Mouse (Mus musculus): ENCODE data around the gene Syngr2.
A peak's percentile ranks its signal among the peaks of the same experiment; 100 is the strongest.
"Not testable (repeated sequence)": the region's sequence is repeated elsewhere in the genome, so short reads cannot be mapped to it uniquely, and the experiment has no call there.

Gene Syngr2

DNA sequence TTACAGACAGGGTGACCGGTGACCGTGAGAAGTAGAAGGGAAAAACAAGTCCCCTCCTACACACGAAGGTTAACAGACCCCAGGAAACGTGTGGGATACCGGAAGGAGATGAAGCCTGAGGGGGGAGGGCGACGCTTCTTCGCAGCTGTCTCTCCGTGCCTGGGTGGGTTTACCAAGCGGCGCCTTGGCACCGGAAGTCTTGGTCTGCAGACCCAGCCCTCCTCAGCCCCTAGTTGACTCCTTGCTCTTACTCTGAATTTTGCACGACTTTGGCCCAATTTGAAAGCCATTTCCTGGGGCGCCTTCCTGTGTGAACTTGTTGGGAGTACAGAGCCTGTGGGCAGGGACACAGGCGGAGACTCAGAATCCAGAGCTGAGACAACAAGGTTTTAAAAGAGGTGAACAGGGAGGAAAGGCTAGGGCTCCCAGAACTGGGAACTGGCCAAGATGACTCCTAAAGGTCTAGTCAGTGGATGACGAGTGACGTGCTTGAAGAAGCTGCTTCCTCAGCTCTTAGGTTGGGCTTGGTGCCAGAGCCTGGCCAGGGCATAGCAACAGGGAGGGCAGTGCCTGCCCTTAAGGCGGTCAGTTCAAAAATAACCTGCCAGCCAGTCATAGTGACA is 28.2 kb upstream of the Syngr2 start:
- DNase-seq (ENCODE audit: low read depth): no peak

DNA sequence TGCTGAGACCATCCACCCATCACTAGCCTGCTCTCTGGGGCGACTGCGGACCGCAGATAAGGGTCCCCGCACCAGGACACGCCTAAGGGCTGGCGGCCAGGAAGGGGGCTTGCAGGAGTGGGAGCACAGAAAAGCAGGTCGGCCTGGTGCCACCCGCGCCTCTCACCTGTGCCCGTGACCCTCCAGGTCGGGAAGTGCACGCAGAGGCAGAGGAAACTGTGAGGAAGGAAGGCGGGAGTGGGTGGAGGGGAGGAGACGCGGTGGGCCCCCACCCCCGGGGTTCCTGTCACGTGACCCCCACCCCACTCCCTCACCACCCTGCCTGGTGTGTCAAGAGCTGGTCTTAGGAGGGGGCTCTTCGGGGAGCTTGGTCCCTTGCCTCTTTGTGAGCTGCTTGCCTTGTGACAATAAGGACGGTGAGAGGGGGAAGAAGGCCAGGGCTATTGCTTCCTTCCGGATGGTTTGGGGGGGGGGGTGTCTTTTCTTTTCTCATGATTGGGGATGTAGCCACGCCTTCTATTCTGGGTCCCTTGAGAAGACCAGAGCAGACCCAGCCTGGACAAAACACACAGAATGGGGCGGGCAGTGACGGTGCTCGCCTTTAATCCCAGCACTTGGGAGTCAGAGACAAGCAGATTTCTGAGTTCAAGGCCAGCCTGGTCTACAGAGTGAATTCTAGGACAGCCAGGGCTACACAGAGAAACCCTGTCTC is 27.3 kb upstream of the Syngr2 start, which contains the start of the genes Tmc8 and Tmc6:
Gene Tmc8, plus strand, starts transcription at position 84 of the 712 bp plus-strand sequence.
Gene Tmc6, minus strand, starts transcription at position 206 of the 712 bp plus-strand sequence.
- DNase-seq (ENCODE audit: low read depth): peak; percentile 88

DNA sequence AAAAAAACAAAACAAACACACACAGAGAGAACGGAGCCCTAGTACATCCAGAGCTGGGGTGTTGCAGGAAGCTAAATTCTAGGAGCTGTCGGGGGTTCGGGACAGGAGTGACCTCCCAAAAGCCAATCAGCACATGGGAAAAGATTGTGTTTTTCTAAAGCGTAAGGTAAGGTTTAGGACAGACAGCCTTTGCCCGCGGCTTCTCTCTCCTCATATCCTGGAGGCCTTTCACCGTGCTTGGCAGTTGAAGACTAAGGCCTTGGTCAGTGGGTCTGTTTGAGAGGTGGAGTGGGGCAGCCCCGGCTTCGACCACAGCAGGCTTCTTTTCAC is 26.8 kb upstream of the Syngr2 start:
- DNase-seq (ENCODE audit: low read depth): no peak

- DNase-seq (ENCODE audit: low read depth): peak; percentile 79
These were observed 26.4 kb upstream of the Syngr2 start for GRCm38 (mm10) chr11:117783089-117783488.

- no peak for DNase-seq (ENCODE audit: low read depth)
These were observed 25.7 kb upstream of the Syngr2 start for GRCm38 (mm10) chr11:117783683-117784309.

DNA sequence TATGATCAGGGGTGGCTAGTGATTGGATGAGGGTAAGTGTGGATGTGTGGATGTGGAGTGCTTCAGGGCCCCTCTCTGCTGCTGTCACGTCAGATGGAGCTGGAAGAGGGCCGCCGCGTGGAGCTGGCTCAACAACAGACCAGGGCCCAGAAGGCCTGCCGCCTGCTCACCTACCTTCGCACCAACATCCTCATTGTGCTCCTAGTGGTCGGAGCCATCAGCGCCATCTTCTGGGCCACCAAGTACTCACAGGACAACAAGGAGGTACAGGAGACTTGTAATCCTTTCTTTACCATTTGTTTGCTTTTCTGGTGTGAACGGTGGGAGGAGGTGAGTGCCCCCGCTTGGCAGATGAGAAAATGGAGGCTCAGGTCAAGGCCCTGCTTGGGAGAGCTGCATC is 23.2 kb upstream of the Syngr2 start:
- DNase-seq (ENCODE audit: low read depth): peak; percentile 81

GRCm38 (mm10) chr11:117788481-117788880 is 21.0 kb upstream of the Syngr2 start:
- not testable (repeated sequence) for DNase-seq (ENCODE audit: low read depth)

GRCm38 (mm10) chr11:117790286-117790685 is 19.2 kb upstream of the Syngr2 start:
- peak; percentile 77 for DNase-seq (ENCODE audit: low read depth)

DNA sequence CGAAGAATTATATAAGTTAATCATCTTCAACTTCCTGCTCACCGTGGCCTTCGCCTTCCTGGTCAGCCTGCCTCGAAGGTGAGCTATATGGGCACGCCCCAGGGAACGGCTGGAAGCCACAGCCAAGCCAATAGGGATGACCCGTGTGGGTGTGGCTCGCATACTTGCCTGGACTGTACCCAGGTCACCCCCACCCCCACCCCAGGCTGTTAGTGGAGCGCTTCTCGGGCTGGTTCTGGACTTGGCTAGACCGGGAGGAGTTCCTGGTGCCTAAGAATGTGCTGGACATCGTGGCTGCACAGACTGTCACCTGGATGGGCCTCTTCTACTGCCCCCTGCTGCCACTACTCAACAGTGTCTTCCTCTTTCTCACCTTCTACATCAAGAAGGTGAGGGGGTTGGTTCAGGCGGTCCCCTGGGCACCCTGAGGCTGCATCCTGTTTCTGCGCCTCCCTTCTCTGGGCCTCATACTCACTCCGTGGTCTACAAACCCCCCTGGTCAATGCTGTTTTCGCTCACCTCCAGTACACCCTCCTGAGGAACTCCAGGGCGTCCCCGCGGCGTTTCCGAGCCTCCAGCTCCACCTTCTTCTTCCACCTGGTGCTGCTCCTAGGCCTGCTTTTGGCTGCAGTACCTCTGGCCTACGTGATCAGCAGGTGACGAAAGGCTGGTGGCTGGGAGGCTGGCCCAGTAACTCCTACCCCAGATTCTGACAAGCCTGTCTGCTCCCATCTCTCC is 18.6 kb upstream of the Syngr2 start:
- no peak for DNase-seq (ENCODE audit: low read depth)

- DNase-seq (ENCODE audit: low read depth): no peak
These were observed 18.1 kb upstream of the Syngr2 start for GRCm38 (mm10) chr11:117791441-117791761.

DNA sequence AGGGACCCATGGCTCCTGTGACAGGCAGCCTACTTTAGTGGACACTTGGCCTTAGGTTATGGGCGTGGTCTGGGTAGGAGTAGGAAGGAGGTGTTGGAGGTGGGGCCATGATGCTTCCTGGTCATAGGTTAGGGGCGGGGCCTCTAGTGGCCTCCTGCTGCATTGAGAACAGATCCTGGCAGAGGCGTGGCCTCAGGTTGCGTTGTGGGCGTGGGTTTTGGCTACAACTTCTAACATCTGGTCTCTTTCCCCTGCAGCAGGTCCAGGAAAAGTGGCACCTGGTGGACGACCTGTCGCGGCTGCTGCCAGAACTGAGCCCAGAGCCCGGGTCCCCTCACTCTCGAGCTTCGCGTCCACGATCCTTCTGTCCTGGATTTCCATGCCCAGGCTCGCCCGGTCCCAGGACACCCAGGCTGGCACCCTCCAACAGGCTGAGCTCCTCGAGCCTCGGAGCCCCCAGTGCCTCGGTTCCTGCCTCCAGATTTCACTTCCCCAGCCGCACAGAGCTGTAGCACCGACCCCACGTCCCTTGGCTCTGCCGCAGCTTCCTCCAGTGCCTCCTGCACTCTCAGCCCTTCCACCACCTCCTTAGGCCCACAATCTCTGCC is 17.1 kb upstream of the Syngr2 start:
- peak; percentile 57 for DNase-seq (ENCODE audit: low read depth)

DNA sequence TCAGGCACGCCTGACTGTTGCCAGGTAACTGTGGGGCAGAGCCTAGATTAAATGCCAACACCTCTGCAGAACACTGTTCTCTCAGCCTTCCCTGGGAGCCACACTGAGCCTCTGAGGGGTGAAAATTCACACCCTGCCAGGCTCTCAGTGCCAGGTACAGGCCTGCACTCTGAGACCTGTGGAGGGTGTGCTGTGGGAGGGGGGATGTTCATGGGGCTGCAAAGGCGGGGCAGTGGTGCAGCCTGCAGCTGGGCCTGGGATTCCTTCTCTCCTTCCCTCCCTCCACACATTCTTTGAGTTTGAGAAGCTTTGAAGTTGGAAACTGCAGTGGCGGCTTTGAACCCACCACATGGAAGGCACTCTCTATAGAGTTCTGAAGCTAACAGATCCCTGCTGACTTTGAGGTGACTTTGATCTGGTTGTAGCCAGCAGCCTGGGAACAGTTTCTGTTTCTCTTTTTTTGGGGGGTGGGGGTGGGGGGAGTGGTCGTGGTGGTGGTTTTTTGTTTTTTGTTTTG is 15.4 kb upstream of the Syngr2 start:
- peak; percentile 75 for DNase-seq (ENCODE audit: low read depth)

DNA sequence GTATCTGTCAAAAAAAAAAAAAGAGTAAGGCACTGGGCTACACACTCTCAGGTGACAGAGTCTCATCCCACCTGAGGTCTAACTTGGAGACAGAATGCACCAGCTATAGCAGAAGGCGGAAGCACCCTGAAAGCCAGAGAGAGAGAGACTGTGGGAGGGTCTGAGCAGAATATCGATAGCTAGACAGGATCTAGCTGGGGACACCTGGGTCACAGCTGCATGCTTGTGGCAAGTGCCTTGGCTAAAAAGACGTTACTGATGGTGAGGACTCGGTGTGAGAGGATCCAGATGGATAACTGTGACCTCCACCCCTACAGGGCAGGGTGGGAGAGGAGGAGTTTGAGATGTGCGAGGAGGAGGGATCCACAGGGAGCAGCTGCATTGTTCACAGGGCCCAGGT is 12.5 kb upstream of the Syngr2 start:
- DNase-seq (ENCODE audit: low read depth): peak; percentile 18

DNA sequence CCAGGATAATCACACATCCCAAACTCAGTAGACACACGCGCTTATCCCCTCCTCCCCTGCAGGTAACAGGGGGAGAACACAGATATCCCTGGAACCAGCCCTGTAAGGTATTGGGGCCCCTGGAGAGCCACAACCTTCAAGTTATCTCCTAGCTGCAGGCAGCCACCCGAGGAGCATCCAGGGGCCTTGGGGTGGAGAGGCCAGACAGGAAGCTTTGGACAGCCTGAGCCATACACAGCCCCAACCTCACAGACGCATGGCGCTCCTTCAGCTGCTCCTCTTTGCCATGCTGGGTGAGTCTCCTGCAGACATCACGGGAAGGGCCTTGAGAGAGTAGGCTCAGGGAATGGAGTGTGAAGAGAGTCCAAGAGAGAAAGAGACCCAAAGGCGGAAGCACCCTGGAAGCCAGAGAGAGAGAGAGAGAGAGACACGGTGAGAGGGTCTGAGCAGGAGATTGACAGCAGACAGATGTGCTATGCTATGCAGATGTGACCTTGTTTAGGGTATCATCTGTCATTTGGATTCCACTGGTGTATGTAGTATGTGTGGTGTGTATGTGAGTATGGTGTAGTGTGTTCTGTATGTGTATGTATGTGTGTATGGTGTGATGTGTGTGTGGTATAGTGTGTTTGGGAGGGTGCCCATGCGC is 11.8 kb upstream of the Syngr2 start, which contains the start of gene 6030468B19Rik:
Gene 6030468B19Rik, plus strand, starts transcription at position 150 of the 649 bp plus-strand sequence.
- no peak for DNase-seq (ENCODE audit: low read depth)

GRCm38 (mm10) chr11:117798160-117798541 is 11.3 kb upstream of the Syngr2 start:
- no peak for DNase-seq (ENCODE audit: low read depth)

DNA sequence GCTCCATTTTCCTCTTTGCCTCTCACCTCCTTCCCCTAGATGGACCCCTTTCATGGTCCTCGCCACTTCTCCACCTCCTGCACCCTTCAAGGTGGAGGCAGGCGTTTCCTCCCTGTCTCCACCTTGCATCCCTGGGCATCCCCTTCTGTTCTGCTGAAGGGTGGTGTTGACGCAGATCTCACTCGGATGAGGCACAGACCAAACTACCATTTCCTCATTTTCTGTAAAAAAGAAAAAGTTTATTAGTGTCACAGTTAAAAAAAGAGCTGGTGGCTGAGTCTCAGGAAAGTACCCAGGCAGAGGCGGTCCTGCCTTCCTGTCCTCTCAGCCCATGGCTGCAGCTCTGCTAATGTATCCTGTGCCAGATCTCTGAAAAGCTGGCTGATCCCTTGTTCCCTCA is 10.3 kb upstream of the Syngr2 start:
- DNase-seq (ENCODE audit: low read depth): no peak

- no peak for DNase-seq (ENCODE audit: low read depth)
These were observed 9.4 kb upstream of the Syngr2 start for GRCm38 (mm10) chr11:117800038-117800437.

DNA sequence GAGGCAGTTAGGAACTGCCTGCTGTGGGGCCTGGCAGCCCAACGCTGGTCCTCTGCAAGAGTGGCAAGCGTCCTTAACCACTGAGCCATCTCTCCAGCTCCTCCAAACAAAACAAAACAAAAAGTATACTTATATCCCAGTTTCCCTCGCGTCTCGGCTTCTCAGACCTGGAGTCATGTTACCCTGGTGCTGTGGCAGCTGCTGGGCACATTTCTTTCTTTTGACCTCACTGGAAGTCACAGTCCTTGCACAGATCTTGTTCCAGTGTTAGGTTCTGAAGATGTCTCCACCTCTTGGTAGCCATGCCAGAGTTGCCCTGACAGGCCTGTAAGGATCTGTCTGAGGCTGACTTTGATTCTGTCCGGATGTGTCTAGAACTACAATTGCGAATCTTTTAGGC is 7.8 kb upstream of the Syngr2 start:
- DNase-seq (ENCODE audit: low read depth): no peak

DNA sequence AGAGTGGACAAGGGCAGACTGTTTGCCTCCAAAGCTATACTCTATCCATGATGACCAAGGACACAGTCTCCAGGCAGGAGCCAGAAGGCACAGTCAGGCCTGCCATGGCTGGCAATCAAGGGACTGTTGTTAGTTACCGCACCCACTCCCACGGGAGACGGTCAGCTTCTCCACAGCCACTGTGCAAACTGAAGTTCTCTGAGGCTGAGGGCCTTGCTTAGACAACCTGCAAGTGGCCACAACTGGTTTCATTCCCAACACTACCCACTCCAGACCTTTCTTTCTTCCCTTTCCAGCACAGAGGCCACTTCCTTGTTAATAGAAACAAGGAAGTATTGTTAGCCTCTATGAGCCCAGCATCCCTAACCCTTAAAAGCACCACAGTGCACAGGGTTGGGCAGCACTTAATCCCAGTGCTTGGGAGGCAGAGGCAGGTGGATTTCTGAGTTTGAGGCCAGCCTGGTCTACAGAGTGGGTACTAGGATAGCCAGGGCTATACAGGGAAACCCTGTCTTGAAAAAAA is 6.2 kb upstream of the Syngr2 start:
- DNase-seq (ENCODE audit: low read depth): no peak

- DNase-seq (ENCODE audit: low read depth): no peak
These were observed 2.7 kb upstream of the Syngr2 start for GRCm38 (mm10) chr11:117806781-117807180.

DNA sequence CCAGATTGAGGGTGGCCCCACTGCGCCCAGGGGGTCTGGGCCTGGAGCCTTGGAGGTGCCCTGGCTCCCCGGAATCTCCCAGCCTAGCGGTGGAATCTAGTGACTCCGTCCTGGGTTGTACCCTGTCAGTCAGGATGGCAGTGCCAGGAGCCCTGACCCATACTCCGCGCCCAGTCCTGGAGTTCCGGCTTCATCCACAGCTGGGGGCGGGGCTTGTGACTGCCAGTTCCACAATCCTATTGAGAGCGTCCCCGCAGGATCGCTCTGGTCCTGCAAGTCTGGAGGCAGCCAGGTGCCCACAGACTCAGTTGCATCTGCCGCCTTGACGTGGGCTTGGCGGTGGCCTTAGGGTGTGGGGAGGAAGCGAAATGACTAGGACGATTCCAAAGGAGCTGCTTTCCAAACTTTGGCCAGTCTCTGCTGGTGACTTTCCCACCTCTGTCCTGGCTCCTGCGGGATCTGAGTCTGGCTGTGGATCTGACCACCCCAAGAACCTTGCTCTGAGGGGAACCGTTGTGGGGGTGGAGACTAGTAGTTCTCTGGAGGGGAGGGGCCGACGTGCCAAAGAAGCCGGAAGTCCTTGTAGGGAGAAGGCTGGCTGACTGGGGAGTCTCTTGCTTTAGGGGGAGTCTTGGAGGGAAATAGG is 1.1 kb downstream of the Syngr2 start:
- DNase-seq (ENCODE audit: low read depth): peak; percentile 84

All from naive thymus-derived CD4-positive, alpha-beta T cell, adult 2 months (primary cell).